Comparison of ENCODE assay signal across 25 mouse cellular contexts in the genomic region with DNA sequence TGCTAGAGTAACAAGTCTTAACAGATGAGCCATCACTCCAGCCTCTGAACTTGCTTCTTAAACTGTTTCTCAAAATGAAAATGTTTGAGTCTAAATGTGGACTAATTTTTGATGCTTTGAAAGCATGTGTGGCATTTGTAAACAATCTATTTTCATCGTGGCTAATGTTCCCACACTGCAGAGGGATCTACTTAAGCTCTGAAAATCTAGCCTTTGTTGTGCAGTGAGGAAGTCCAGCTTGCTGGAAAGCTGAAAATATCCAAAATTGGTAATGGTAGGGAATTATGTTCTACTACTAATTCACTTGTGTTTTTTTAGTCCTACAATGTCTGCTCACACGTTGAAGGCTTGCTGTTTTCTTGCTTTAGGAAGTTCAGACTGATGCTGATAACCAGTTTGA. TPM values are rescaled to one million over a fixed set of nuclear protein-coding genes. Genes with fewer than 3 reads are reported as not detected.
DNase-seq lines count a peak whose midpoint lies in the region; ATAC-seq and TF ChIP-seq lines count a peak whose summit lies in the region.
"Had no signal": no experiment of that assay in that cellular context is flagged by ENCODE, and none has a peak within 500 bp of the region (broad histone marks: within the 10 kb centered on the region; RNA-seq: fewer than 3 reads in every experiment).

No protein-coding gene starts in this region.

- TF ChIP-seq CTCF in heart, postnatal 0 days (IDR thresholded peaks at IDR 0.05; ENCODE audit: low read depth): no peak
- TF ChIP-seq CTCF in testis, adult 2 months (IDR thresholded peaks at IDR 0.05; ENCODE audit: control insufficient read depth, insufficient read depth, insufficient replicate concordance, low read depth, low read length): no peak

- no peak for ATAC-seq in heart, postnatal 0 days (ENCODE audit: insufficient read depth, low read depth)
- ATAC-seq: activated CD4-positive, CD25-positive, alpha-beta regulatory T cell, adult 4 months; forebrain, embryonic 15.5 days; Patski had no signal

- H3K4me3 ChIP-seq in heart, postnatal 0 days (ENCODE audit: low read depth, low read length): no peak overlapping the region
- no peak overlapping the region for H3K4me3 ChIP-seq in testis, adult 2 months (ENCODE audit: control insufficient read depth, low read depth, low read length)
- H3K4me3 ChIP-seq: forebrain, embryonic 15.5 days; hindbrain, embryonic 13.5 days; neural tube, embryonic 12.5 days had no signal

- no peak overlapping the region for H3K4me2 ChIP-seq in heart, postnatal 0 days (ENCODE audit: low read depth, low read length)
- H3K4me2 ChIP-seq: forebrain, embryonic 15.5 days; hindbrain, embryonic 13.5 days; midbrain, embryonic 11.5 days; neural tube, embryonic 12.5 days had no signal

- TF ChIP-seq EP300 in heart, postnatal 0 days (IDR thresholded peaks at IDR 0.05; ENCODE audit: low read depth): no peak

- DNase-seq in heart, postnatal 0 days (ENCODE audit: low spot score): no peak
- DNase-seq in heart, adult 8-10 months (ENCODE audit: low spot score): no peak
- no peak for DNase-seq in testis, postnatal 14 days (ENCODE audit: low spot score)
- peak; percentile 34 for DNase-seq in lung, postnatal 10 days
- DNase-seq in ovary, postnatal 36 days (ENCODE audit: low spot score): no peak
- DNase-seq in ovary, adult 18-20 months (ENCODE audit: low spot score): no peak
- no peak for DNase-seq in left cerebral cortex, postnatal 36 days (ENCODE audit: low spot score in 2 of 2)
- DNase-seq: cerebellum, postnatal 14 days; embryo, embryonic 11 days; kidney, adult 11 months; kidney, postnatal 25 days; liver; right cerebral cortex, postnatal 14 days had no signal

- no peaks in the 10 kb centered on the region for H3K27me3 ChIP-seq in heart, postnatal 0 days (ENCODE audit: control insufficient read depth, insufficient read depth, low read length)
- H3K27me3 ChIP-seq in testis, adult 2 months (ENCODE audit: control insufficient read depth, insufficient read depth, low read length): no peaks in the 10 kb centered on the region
- H3K27me3 ChIP-seq: forebrain, embryonic 15.5 days; hindbrain, embryonic 13.5 days; neural tube, embryonic 12.5 days; Patski had no signal

- TF ChIP-seq POLR2A in testis, adult 2 months (IDR thresholded peaks at IDR 0.05; ENCODE audit: control insufficient read depth, low read depth, low read length): no peak

- H3K4me1 ChIP-seq in heart, postnatal 0 days (ENCODE audit: control insufficient read depth, insufficient read depth): no peaks in the 10 kb centered on the region
- no peaks in the 10 kb centered on the region for H3K4me1 ChIP-seq in testis, adult 2 months (ENCODE audit: control insufficient read depth, insufficient read depth, low read length)
- H3K4me1 ChIP-seq: forebrain, embryonic 15.5 days; hindbrain, embryonic 13.5 days; neural tube, embryonic 12.5 days had no signal

- intact Hi-C loops in left cerebral cortex, postnatal 36 days (cut with DNase I): loop anchor here (10.0 kb wide), 3 partner anchors 361 to 511 kb away; no protein-coding TSS in a partner anchor

- 70% methylated on average over 2 of the region's 2 CpGs for WGBS in heart, postnatal 0 days

- no peaks in the 10 kb centered on the region for H3K9me3 ChIP-seq in heart, postnatal 0 days (replicated peaks; ENCODE audit: control insufficient read depth, low read length)
- H3K9me3 ChIP-seq: forebrain, embryonic 15.5 days; hindbrain, embryonic 13.5 days; neural tube, embryonic 12.5 days had no signal

- H3K27ac ChIP-seq in heart, postnatal 0 days (ENCODE audit: low read depth): peak overlapping the region; percentile 53
- peak overlapping the region; percentile 1; the same call in 1 of the 2 replicates for H3K27ac ChIP-seq in testis, adult 2 months (ENCODE audit: control insufficient read depth, insufficient read depth, low read depth, low read length)
- H3K27ac ChIP-seq: hindbrain, embryonic 13.5 days; macrophage; neural tube, embryonic 12.5 days had no signal

- H3K36me3 ChIP-seq in heart, postnatal 0 days (replicated peaks; ENCODE audit: control insufficient read depth, insufficient read depth, low read length): peaks cover 42% of the 10 kb centered on the region
- H3K36me3 ChIP-seq in testis, adult 2 months (ENCODE audit: control insufficient read depth, insufficient read depth, low read length): peaks cover 3% of the 10 kb centered on the region; the same call in 1 of the 2 replicates

- H3K9ac ChIP-seq in heart, postnatal 0 days (replicated peaks; ENCODE audit: low read depth, low read length): no peak overlapping the region
- H3K9ac ChIP-seq: forebrain, embryonic 15.5 days; hindbrain, embryonic 13.5 days; neural tube, embryonic 12.5 days had no signal

RNA-seq across cellular contexts. Expression of gene Ccdc14, which starts 15.6 kb away (rescaled TPM):
- 3.7 and 7.3 TPM in 2 replicates for total RNA-seq in heart, postnatal 0 days (2014; rRNA removed; ENCODE audit: low replicate concordance)
- 2.6 and 2.8 TPM in 2 replicates for polyA plus RNA-seq in heart, postnatal 0 days (2015; fragmentation: Nextera tagmentation; extraction: Ambion mirVana)
- total RNA-seq in heart, adult 8-10 months (2022): 1 to 10 TPM; 1.9 to 3.1 (median 2.4) TPM
- polyA plus RNA-seq in testis, adult 2 months (2012; rRNA removed): 7.8 and 8.7 TPM in 2 replicates
- total RNA-seq in left cerebral cortex, postnatal 36 days (2021): 1 to 10 TPM; 2.4 TPM

RNA-seq across cellular contexts. Expression of gene Mylk, which starts 39.0 kb away (rescaled TPM):
- total RNA-seq in heart, postnatal 0 days (2014; rRNA removed; ENCODE audit: low replicate concordance): 7.7 and 148 TPM in 2 replicates
- 5.9 and 6.2 TPM in 2 replicates for polyA plus RNA-seq in heart, postnatal 0 days (2015; fragmentation: Nextera tagmentation; extraction: Ambion mirVana)
- total RNA-seq in heart, adult 8-10 months (2022): 10 to 100 TPM; 25.5 to 32.9 (median 31.7) TPM
- 25.3 and 44.4 TPM in 2 replicates for polyA plus RNA-seq in testis, adult 2 months (2012; rRNA removed)
- total RNA-seq in left cerebral cortex, postnatal 36 days (2021): 10 to 100 TPM; 13.7 to 19.1 TPM

RNA-seq across cellular contexts. Expression of gene Ropn1, which starts 56.3 kb away (rescaled TPM):
- total RNA-seq in heart, postnatal 0 days (2014; rRNA removed; ENCODE audit: low replicate concordance): 14.0 TPM in 1 of 2 replicates, not detected in the other
- 1.7 and 2.0 TPM in 2 replicates for polyA plus RNA-seq in heart, postnatal 0 days (2015; fragmentation: Nextera tagmentation; extraction: Ambion mirVana)
- not detected for total RNA-seq in heart, adult 8-10 months (2022)
- 933 and 973 TPM in 2 replicates for polyA plus RNA-seq in testis, adult 2 months (2012; rRNA removed)
- total RNA-seq in left cerebral cortex, postnatal 36 days (2021): under 1 TPM in 1 of 2 experiments, not detected in 1; 0.49 TPM
- total RNA-seq: layer of hippocampus, postnatal 10 days; monocyte, adult 5-6 weeks had no signal
- polyA plus RNA-seq: activated CD4-positive, CD25-positive, alpha-beta regulatory T cell, adult 4 months; C2C12; forebrain, embryonic 15.5 days; hindbrain, embryonic 13.5 days; macrophage; midbrain, embryonic 11.5 days; neural tube, embryonic 12.5 days; Patski; thymus, postnatal 0 days had no signal
